Mouse (Mus musculus) heart, embryonic 13.5 days (tissue): ENCODE measurements around the gene Ankrd13d. TPM values are rescaled to one million over a fixed set of nuclear protein-coding genes. Genes with fewer than 3 reads are reported as not detected.
A peak's percentile ranks its signal among the peaks of the same experiment; 100 is the strongest.

Source experiments
- ATAC-seq: fragments of 200-750 bp; cut with Nextera tagmentation; 2 replicates; pipeline ENCODE4 v1.8.0; 2017; ENCODE audit warnings: moderate TSS enrichment; ENCODE audit not compliant: insufficient number of reproducible peaks, low FRiP score, low TSS enrichment; ENCODE audit errors: extremely low read depth
- H3K27ac ChIP-seq: fragments of 300-500 bp; sonication (generic); replicated peaks from 2 replicates; pipeline ENCODE4 v1.5.1; 2015; ENCODE audit warnings: moderate library complexity, mild to moderate bottlenecking, inconsistent platforms
- H3K27me3 ChIP-seq: fragments of 300-500 bp; sonication (generic); replicated peaks from 2 replicates; pipeline ENCODE4 v1.6.1; 2015; ENCODE audit warnings: mild to moderate bottlenecking, inconsistent platforms
- H3K36me3 ChIP-seq: fragments of 300-500 bp; sonication (generic); 2 replicates; pipeline ENCODE4 v1.6.1; 2015; ENCODE audit warnings: mild to moderate bottlenecking, inconsistent platforms
- H3K4me1 ChIP-seq: fragments of 300-500 bp; sonication (generic); 2 replicates; pipeline ENCODE4 v1.6.1; 2015; ENCODE audit warnings: inconsistent platforms
- H3K4me2 ChIP-seq: fragments of 300-500 bp; sonication (generic); 2 replicates; pipeline ENCODE4 v1.6.1; 2015; ENCODE audit warnings: inconsistent platforms, mild to moderate bottlenecking, moderate library complexity
- H3K4me3 ChIP-seq: fragments of 300-500 bp; sonication (generic); 2 replicates; pipeline ENCODE4 v1.5.1; 2015; ENCODE audit warnings: moderate library complexity, mild to moderate bottlenecking, inconsistent platforms
- H3K9ac ChIP-seq: fragments of 300-500 bp; sonication (generic); 2 replicates; pipeline ENCODE4 v1.6.1; 2015; ENCODE audit warnings: inconsistent platforms, mild to moderate bottlenecking, moderate library complexity
- H3K9me3 ChIP-seq: fragments of 300-500 bp; sonication (generic); 2 replicates; pipeline ENCODE4 v1.6.1; 2016; ENCODE audit warnings: inconsistent platforms
- WGBS: fragments of 180-500 bp; shearing (Covaris S2); methylation state at CpG from one replicate; pipeline ENCODE4 v1.1.7; 2015; ENCODE audit warnings: mixed read lengths; 5-methylcytosine and 5-hydroxymethylcytosine counted together
- microRNA-seq: library from miRNA; unstranded; fragments of <30 nt; microRNA quantifications from one replicate; pipeline ENCODE4, GENCODE M21; 2016
- polyA plus RNA-seq: library from polyadenylated mRNA; unstranded; fragments of >200 nt; fragmentation: Nextera tagmentation; extraction: Ambion mirVana; gene quantifications from 2 replicates; pipeline ENCODE4 v1.2.1, GENCODE M21; 2015

Ankrd13d gene
- polyA plus RNA-seq, 1 experiment from 2014 or later, result 1.6 TPM

DNA sequence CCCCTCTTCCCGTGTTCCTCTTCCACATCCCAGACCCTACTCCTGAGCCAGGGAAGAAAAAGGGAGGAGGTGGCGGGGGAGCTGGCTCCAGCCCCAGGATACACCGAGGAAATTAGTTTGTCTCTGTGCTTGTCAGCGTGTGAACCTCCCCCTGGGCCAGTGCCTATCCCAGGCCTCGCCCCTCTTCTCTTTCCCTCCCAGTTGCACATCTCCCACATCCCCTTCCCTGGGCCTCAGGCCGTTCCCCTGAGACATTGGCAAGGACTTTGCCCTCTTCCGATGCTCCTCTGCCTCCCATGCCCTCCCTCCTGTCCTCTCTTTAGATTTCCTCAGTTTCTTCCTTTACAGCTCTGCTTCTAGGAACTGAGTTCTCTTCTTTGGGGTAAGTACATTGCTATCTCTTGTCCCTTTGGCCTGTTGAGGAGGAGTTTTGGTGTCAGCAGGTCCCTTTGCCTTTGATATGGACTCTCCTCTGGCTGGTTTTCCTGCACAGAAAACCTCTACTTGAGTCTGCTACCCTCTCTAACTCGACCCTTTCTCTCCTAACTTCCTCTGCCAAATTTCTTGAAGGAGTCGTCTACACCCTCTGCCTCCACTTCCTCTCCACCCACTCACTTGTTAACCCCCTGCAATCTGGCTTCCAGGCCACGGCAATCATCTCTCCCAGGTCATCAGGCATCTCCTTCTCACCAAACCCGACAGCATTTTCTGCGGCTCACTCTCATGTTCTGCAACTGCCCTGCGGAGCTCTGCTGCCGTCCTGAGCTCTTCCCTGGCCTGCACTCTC lies 61.8 kb downstream of the Ankrd13d start:
- H3K27me3 ChIP-seq, result peaks cover 74% of the 10 kb centered on the region
- peak overlapping the region; percentile 40 for H3K4me2 ChIP-seq
- H3K9ac ChIP-seq, result peak overlapping the region; percentile 50
- WGBS, result 33% methylated on average over 14 of the region's 14 CpGs
- no peak overlapping the region for H3K4me3 ChIP-seq
- H3K4me1 ChIP-seq, result peaks cover 51% of the 10 kb centered on the region
- H3K9me3 ChIP-seq, result no peaks in the 10 kb centered on the region
- peak overlapping the region; percentile 54 for H3K27ac ChIP-seq
- peak; percentile 29; the same call in 1 of the 2 replicates for ATAC-seq
- no peaks in the 10 kb centered on the region for H3K36me3 ChIP-seq

DNA sequence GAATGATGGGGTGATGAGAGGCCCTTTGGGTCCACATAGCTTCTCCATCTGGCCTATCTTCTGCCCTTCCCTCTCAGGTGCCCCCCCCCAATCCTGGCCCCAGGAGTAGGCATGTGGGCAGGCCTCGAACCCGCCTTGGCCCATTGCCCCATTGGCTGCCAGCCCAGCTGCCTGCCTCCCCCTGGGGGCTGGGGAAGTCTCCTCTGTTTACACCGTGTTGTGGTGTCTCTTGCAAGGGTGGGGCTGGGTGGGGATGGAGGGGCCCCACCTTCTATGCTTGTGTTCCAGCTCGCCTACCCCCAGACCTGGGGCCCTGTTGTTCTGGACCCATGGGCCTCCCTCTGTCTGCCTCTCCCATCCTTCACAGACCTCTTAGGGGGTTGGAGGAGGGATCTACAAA lies 62.5 kb downstream of the Ankrd13d start:
- Histone ChIP-seq H3K4me2 (peak overlapping the region; percentile 40; the same call in 1 of the 2 replicates), H3K9me3 (no peaks in the 10 kb centered on the region), H3K9ac (peak overlapping the region; percentile 50), H3K36me3 (no peaks in the 10 kb centered on the region), H3K4me1 (peaks cover 57% of the 10 kb centered on the region), H3K27ac (peak overlapping the region; percentile 8; the same call in 1 of the 2 replicates), H3K4me3 (no peak overlapping the region), H3K27me3 (peaks cover 76% of the 10 kb centered on the region)
- WGBS, result 30% methylated on average over 3 of the region's 4 CpGs
- no peak for ATAC-seq

Small RNA genes within 50 kb of the gene (microRNA-seq; reads per million reads assigned to microRNA genes)
- gene Mir6985, result not detected

Other genes starting within 250 kb of the Ankrd13d start
- gene Gstp1, start 245.2 kb downstream of the Ankrd13d start, polyA plus RNA-seq, result 380 and 421 TPM in 2 replicates
- gene Gstp2, start 237.1 kb downstream of the Ankrd13d start, polyA plus RNA-seq, result 5.1 and 5.9 TPM in 2 replicates
- 0.29 and 0.61 TPM in 2 replicates for gene Gstp3, start 223.6 kb downstream of the Ankrd13d start, polyA plus RNA-seq
- not detected in 2 replicates for gene Cabp2, start 201.6 kb downstream of the Ankrd13d start, polyA plus RNA-seq
- 64.5 and 64.9 TPM in 2 replicates for gene Cdk2ap2, start 186.0 kb downstream of the Ankrd13d start, polyA plus RNA-seq
- 18.2 and 21.8 TPM in 2 replicates for gene Pitpnm1, start 183.1 kb downstream of the Ankrd13d start, polyA plus RNA-seq
- gene Aip, start 157.3 kb downstream of the Ankrd13d start, polyA plus RNA-seq, result 84.3 and 96.3 TPM in 2 replicates
- gene Gpr152, start 143.3 kb downstream of the Ankrd13d start, polyA plus RNA-seq, result not detected in 2 replicates
- gene Cabp4, start 139.1 kb downstream of the Ankrd13d start, polyA plus RNA-seq, result not detected in 2 replicates
- gene Coro1b, start 134.5 kb downstream of the Ankrd13d start, polyA plus RNA-seq, result 107 and 122 TPM in 2 replicates
- gene Ptprcap, start 129.5 kb downstream of the Ankrd13d start, polyA plus RNA-seq, result 1.2 and 1.4 TPM in 2 replicates
- 46.0 and 47.1 TPM in 2 replicates for gene Rps6kb2, start 119.8 kb downstream of the Ankrd13d start, polyA plus RNA-seq
- 4.4 and 5.0 TPM in 2 replicates for gene Carns1, start 107.7 kb downstream of the Ankrd13d start, polyA plus RNA-seq
- 2.0 and 2.7 TPM in 2 replicates for gene Tbc1d10c, start 91.9 kb downstream of the Ankrd13d start, polyA plus RNA-seq
- 642 and 729 TPM in 2 replicates for gene Ppp1ca, start 91.1 kb downstream of the Ankrd13d start, polyA plus RNA-seq
- 21.3 and 22.2 TPM in 2 replicates for gene Rad9a, start 81.5 kb downstream of the Ankrd13d start, polyA plus RNA-seq
- gene Clcf1, start 68.9 kb downstream of the Ankrd13d start, polyA plus RNA-seq, result 1.1 and 1.9 TPM in 2 replicates
- not detected in 2 replicates for gene AC109138.7, start 68.8 kb downstream of the Ankrd13d start, polyA plus RNA-seq
- 19.9 and 23.5 TPM in 2 replicates for gene Pold4, start 51.2 kb downstream of the Ankrd13d start, polyA plus RNA-seq
- gene Ssh3, start 14.0 kb downstream of the Ankrd13d start, polyA plus RNA-seq, result 5.0 and 6.7 TPM in 2 replicates
- 9.4 and 12.9 TPM in 2 replicates for gene Grk2, start 23.1 kb upstream of the Ankrd13d start, polyA plus RNA-seq
- gene Kdm2a, start 115.1 kb upstream of the Ankrd13d start, polyA plus RNA-seq, result 31.6 and 35.5 TPM in 2 replicates
- gene Rhod, start 156.3 kb upstream of the Ankrd13d start, polyA plus RNA-seq, result 25.0 and 25.1 TPM in 2 replicates
- 0.94 and 1.1 TPM in 2 replicates for gene Syt12, start 194.3 kb upstream of the Ankrd13d start, polyA plus RNA-seq
- not detected in 2 replicates for gene 2010003K11Rik, start 215.4 kb upstream of the Ankrd13d start, polyA plus RNA-seq
- gene Pcx, start 227.3 kb upstream of the Ankrd13d start, polyA plus RNA-seq, result 11.6 and 13.1 TPM in 2 replicates